Mouse (Mus musculus): ENCODE measurements around the gene Vmn1r75. TPM values are rescaled to one million over a fixed set of nuclear protein-coding genes. Genes with fewer than 3 reads are reported as not detected.

Gene Vmn1r75
- not detected in 2 replicates for polyA plus RNA-seq (2016; fragmentation: Nextera tagmentation; extraction: Ambion mirVana)

GRCm38 (mm10) chr7:11874330-11874729 lies at the start of gene Vmn1r75:
TSS of gene Vmn1r75 (plus strand) at chr7:11874630.
- H3K9me3 ChIP-seq: peaks cover 16% of the 10 kb centered on the region
- H3K27ac ChIP-seq: no peak within 1 kb of the TSS
- H3K27me3 ChIP-seq (ENCODE audit: poor library complexity, severe bottlenecking): no peaks in the 10 kb centered on the region
- H3K4me1 ChIP-seq: no peaks in the 10 kb centered on the region
- no peak for DNase-seq (ENCODE audit: extremely low spot score, low spot score)
- H3K4me3 ChIP-seq: no peak within 1 kb of the TSS
- no peaks in the 10 kb centered on the region for H3K36me3 ChIP-seq (replicated peaks)

- DNase-seq (ENCODE audit: extremely low spot score, low spot score): no peak
- Histone ChIP-seq H3K4me1 (no peaks in the 10 kb centered on the region), H3K27me3 (ENCODE audit: poor library complexity, severe bottlenecking) (no peaks in the 10 kb centered on the region), H3K27ac (no peak within 1 kb of the TSS), H3K4me3 (no peak within 1 kb of the TSS), H3K9me3 (peaks cover 30% of the 10 kb centered on the region), H3K36me3 (replicated peaks) (no peaks in the 10 kb centered on the region)
- WGBS: 85% methylated on average over 2 of the region's 2 CpGs
Observed at GRCm38 (mm10) chr7:11833680-11834079, 40.8 kb upstream of the Vmn1r75 start, which contains the start of gene Vmn1r74. TSS of gene Vmn1r74 (plus strand) at chr7:11833980.

Other genes starting within 250 kb of the Vmn1r75 start
- gene Vmn1r72, start 194.5 kb upstream of the Vmn1r75 start, polyA plus RNA-seq (2016; fragmentation: Nextera tagmentation; extraction: Ambion mirVana): not detected in 2 replicates
- gene Vmn1r73, start 144.4 kb upstream of the Vmn1r75 start, polyA plus RNA-seq (2016; fragmentation: Nextera tagmentation; extraction: Ambion mirVana): not detected in 2 replicates
- gene Vmn1r74, start 40.6 kb upstream of the Vmn1r75 start, polyA plus RNA-seq (2016; fragmentation: Nextera tagmentation; extraction: Ambion mirVana): not detected in 2 replicates
- not detected in 2 replicates for gene Vmn1r76, start 63.6 kb downstream of the Vmn1r75 start, polyA plus RNA-seq (2016; fragmentation: Nextera tagmentation; extraction: Ambion mirVana)
- not detected in 2 replicates for gene Vmn1r77, start 162.1 kb downstream of the Vmn1r75 start, polyA plus RNA-seq (2016; fragmentation: Nextera tagmentation; extraction: Ambion mirVana)

All from forebrain, embryonic 10.5 days (tissue).